ENCODE assay signal across 8 mouse cellular contexts in the genomic region with DNA sequence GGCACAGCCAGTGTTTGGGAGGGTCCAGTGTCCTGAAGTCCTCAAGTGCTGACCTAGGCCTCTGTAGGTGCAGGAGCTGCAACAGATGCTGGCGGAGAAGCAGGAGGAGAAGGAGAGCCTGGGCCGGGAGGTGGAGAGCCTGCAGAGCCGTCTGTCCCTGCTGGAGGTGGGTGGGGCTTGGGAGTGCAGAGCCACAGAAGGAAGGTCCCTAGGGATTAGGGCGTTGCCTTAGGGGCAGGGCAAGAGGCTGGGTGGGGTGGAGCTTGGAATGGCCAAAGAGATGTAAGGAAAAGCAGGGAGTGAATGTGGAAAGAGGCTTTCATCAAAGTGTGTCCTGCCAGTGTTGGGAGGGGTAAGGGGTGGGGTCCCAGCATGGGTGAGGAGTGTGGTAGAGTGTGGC. TPM values are rescaled to one million over a fixed set of nuclear protein-coding genes. Genes with fewer than 3 reads are reported as not detected.
DNase-seq lines count a peak whose midpoint lies in the region; ATAC-seq and TF ChIP-seq lines count a peak whose summit lies in the region.
"Not testable (repeated sequence)": the region's sequence is repeated elsewhere in the genome, so short reads cannot be mapped to it uniquely, and the experiment has no call there.

No protein-coding gene starts in this region.

- TF ChIP-seq CTCF in lung, postnatal 0 days (IDR thresholded peaks at IDR 0.05) = not testable (repeated sequence)

- 33% methylated on average over 4 of the region's 4 CpGs for WGBS in lung, postnatal 0 days

- not testable (repeated sequence) for H3K4me2 ChIP-seq in lung, postnatal 0 days (replicated peaks; ENCODE audit: low read depth, low read length)

- not testable (repeated sequence) for TF ChIP-seq EP300 in lung, postnatal 0 days (IDR thresholded peaks at IDR 0.05)

- not testable (repeated sequence) for ATAC-seq in lung, postnatal 0 days

- H3K27ac ChIP-seq in lung, postnatal 0 days (ENCODE audit: low read length) = not testable (repeated sequence)

- not testable (repeated sequence) for H3K4me3 ChIP-seq in lung, postnatal 0 days (ENCODE audit: low read depth, low read length)

- not testable (repeated sequence) for H3K36me3 ChIP-seq in lung, postnatal 0 days (ENCODE audit: insufficient read depth, low read length)

- H3K9me3 ChIP-seq in lung, postnatal 0 days (ENCODE audit: low read length) = not testable (repeated sequence)

- not testable (repeated sequence) for H3K9ac ChIP-seq in lung, postnatal 0 days (replicated peaks; ENCODE audit: low read depth)

- DNase-seq in CD4-positive, CD25-positive, alpha-beta regulatory T cell, adult 2 months (ENCODE audit: low read depth, low spot score) = peak; percentile 1
- DNase-seq in adrenal gland, adult (ENCODE audit: inconsistent age in 2 of 2, low spot score in 1 of 2) = peak; percentile 26 to 44
- peak; percentile 68 for DNase-seq in cerebellum, adult 9-11 months
- peak; percentile 93 for DNase-seq in heart, adult 11 months
- DNase-seq in kidney, postnatal 4 days = peak; percentile 38 to 46
- peak; percentile 38 for DNase-seq in lung, postnatal 0 days (ENCODE audit: low spot score)
- DNase-seq in retina, postnatal 1 day = peak; percentile 40
- DNase-seq in thymus, postnatal 4 days = peak; percentile 8

- H3K27me3 ChIP-seq in lung, postnatal 0 days (replicated peaks; ENCODE audit: insufficient read depth, low read length) = not testable (repeated sequence)

- H3K4me1 ChIP-seq in lung, postnatal 0 days (ENCODE audit: insufficient read depth, low read depth, low read length) = not testable (repeated sequence)

RNA-seq across cellular contexts. Expression of a gene that starts 8.0 kb away (rescaled TPM):
- polyA plus RNA-seq in lung, postnatal 0 days (2015; fragmentation: Nextera tagmentation; extraction: Ambion mirVana) = 2.6 and 2.9 TPM in 2 replicates

RNA-seq across cellular contexts. Expression of a gene that starts 12.5 kb away (rescaled TPM):
- 4.4 and 5.3 TPM in 2 replicates for polyA plus RNA-seq in lung, postnatal 0 days (2015; fragmentation: Nextera tagmentation; extraction: Ambion mirVana)

RNA-seq across cellular contexts. Expression of a gene that starts 13.2 kb away (rescaled TPM):
- polyA plus RNA-seq in lung, postnatal 0 days (2015; fragmentation: Nextera tagmentation; extraction: Ambion mirVana) = 24.1 and 24.2 TPM in 2 replicates

RNA-seq across cellular contexts. Expression of a gene that starts 34.8 kb away (rescaled TPM):
- 0.07 and 0.29 TPM in 2 replicates for polyA plus RNA-seq in lung, postnatal 0 days (2015; fragmentation: Nextera tagmentation; extraction: Ambion mirVana)

RNA-seq across cellular contexts. Expression of a gene that starts 40.0 kb away (rescaled TPM):
- polyA plus RNA-seq in lung, postnatal 0 days (2015; fragmentation: Nextera tagmentation; extraction: Ambion mirVana) = 12.8 and 18.5 TPM in 2 replicates

Comparison
In these comparisons a context has a peak if more than half of its experiments do, and no peak if none do; other contexts are left out.
1. DNase-seq: peak in every context shown above with its lines; median percentile 93 in heart, adult 11 months; 68 in cerebellum, adult 9-11 months; 42 in kidney, postnatal 4 days; 40 in retina, postnatal 1 day; 38 in lung, postnatal 0 days; 35 in adrenal gland, adult; 8 in thymus, postnatal 4 days; 1 in CD4-positive, CD25-positive, alpha-beta regulatory T cell, adult 2 months.